Mouse (Mus musculus) cerebellum, adult (tissue): ENCODE data around the gene Lsmem1.

Source experiments
- ATAC-seq: cut with Nextera tagmentation; 2 replicates; pipeline ENCODE4 v1.9.2; 2017; ENCODE audit warnings: mild to moderate bottlenecking, moderate library complexity, mixed read lengths; ENCODE audit not compliant: insufficient number of reproducible peaks, low FRiP score, low TSS enrichment

Gene Lsmem1

GRCm38 (mm10) chr12:40147319-40147718 lies 52.0 kb downstream of the Lsmem1 start:
- ATAC-seq, result no peak

GRCm38 (mm10) chr12:40146510-40146909 lies 52.8 kb downstream of the Lsmem1 start:
- ATAC-seq, result no peak

GRCm38 (mm10) chr12:40140706-40141105 lies 58.6 kb downstream of the Lsmem1 start:
- ATAC-seq, result no peak

GRCm38 (mm10) chr12:40139484-40140245 lies 59.6 kb downstream of the Lsmem1 start:
- no peak for ATAC-seq

- no peak for ATAC-seq
Observed at GRCm38 (mm10) chr12:40134529-40134928, 64.8 kb downstream of the Lsmem1 start.

GRCm38 (mm10) chr12:40133573-40134271 lies 65.6 kb downstream of the Lsmem1 start, which contains the start of gene Scin:
TSS of gene Scin (minus strand) at chr12:40134228.
- ATAC-seq, result 0 out of 2 replicates have a peak, but pooled peaks have one; percentile 31

GRCm38 (mm10) chr12:40133194-40133572 lies 66.1 kb downstream of the Lsmem1 start:
- no peak for ATAC-seq
